Comparison of ENCODE assay signal across 9 mouse cellular contexts in the genomic region with DNA sequence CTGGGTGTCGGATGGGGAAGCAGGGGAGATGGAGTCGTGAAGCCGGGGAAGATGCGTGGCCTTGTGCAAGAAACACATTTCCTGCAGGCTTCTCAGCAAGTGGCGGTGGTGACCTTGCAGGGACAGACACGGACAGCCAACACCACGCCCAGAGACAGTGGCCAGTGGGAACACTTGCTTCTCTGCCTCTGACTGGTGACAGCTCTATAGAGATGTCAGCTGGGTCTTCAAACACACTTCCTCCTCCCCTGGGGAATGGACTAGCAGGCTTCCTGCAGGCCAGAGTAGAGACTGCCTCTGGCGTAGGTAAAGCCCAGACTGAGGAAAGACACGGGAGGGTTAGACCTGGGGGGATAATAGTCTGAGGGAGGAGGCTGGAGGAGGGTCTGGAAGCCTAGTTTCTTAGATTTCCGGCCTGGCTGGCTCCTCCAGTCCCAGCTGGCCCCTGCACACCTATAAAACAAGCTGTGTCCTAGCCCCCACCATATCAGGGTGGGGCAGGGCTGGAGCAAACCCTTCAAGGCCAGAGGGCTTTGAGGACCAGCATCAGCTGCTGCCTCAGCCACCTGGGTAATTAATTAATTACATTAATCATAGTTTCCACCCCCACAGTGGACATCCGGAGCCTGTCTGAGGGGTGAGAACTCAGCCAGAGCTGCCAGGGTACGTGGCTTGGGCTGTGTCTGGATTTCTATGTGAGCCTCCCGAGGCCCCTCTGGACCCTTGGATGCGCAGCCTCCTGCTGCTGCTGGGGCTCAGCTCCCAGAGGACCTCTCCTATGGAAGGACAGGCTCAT. TPM values are rescaled to one million over a fixed set of nuclear protein-coding genes. Genes with fewer than 3 reads are reported as not detected.
A peak's percentile ranks its signal among the peaks of the same experiment; 100 is the strongest.
DNase-seq lines count a peak whose midpoint lies in the region; ATAC-seq lines count a peak whose summit lies in the region.
"Had no signal": no experiment of that assay in that cellular context is flagged by ENCODE, and none has a peak within 500 bp of the region (broad histone marks: within the 10 kb centered on the region; RNA-seq: fewer than 3 reads in every experiment).

No protein-coding gene starts in this region.

- no peak for ATAC-seq in midbrain, embryonic 14.5 days (ENCODE audit: low FRiP score, low TSS enrichment)

- H3K9ac ChIP-seq in midbrain, embryonic 14.5 days (replicated peaks; ENCODE audit: low read length) = no peak overlapping the region; the same call in 1 of the 2 replicates
- H3K9ac ChIP-seq: liver, embryonic 13.5 days had no signal

- no peak overlapping the region for H3K27ac ChIP-seq in midbrain, embryonic 14.5 days (replicated peaks; ENCODE audit: low read depth, low read length)
- H3K27ac ChIP-seq: liver, embryonic 13.5 days had no signal

- peaks cover 24% of the 10 kb centered on the region for H3K4me1 ChIP-seq in midbrain, embryonic 14.5 days (ENCODE audit: control insufficient read depth, insufficient read depth, low read length)

- no peaks in the 10 kb centered on the region for H3K27me3 ChIP-seq in midbrain, embryonic 14.5 days (ENCODE audit: control insufficient read depth, insufficient read depth, low read length)
- H3K27me3 ChIP-seq: liver, embryonic 13.5 days had no signal

- H3K4me2 ChIP-seq in midbrain, embryonic 14.5 days (ENCODE audit: low read length) = no peak overlapping the region
- H3K4me2 ChIP-seq: liver, embryonic 13.5 days had no signal

- intact Hi-C loops in gastrocnemius, postnatal 36 days (cut with DNase I) = no loop called here

- 66% methylated on average over 14 of the region's 14 CpGs for WGBS in midbrain, embryonic 14.5 days

- peak; percentile 33 for DNase-seq in embryo, embryonic 10 days (ENCODE audit: low spot score)
- no peak for DNase-seq in embryo, embryonic 9.5 days (ENCODE audit: extremely low spot score)
- peak; percentile 83 to 88 for DNase-seq in heart, adult 9 months (ENCODE audit: low spot score in 2 of 2)
- peak; percentile 56 to 73 for DNase-seq in kidney, adult 8-10 months
- DNase-seq in midbrain, embryonic 14.5 days = peak; percentile 11
- DNase-seq in gastrocnemius, adult 18-20 months (ENCODE audit: low spot score) = no peak
- DNase-seq in layer of hippocampus, adult 8-10 months (ENCODE audit: low spot score in 2 of 2) = no peak
- DNase-seq in gastrocnemius, postnatal 36 days = no peak
- DNase-seq: liver, embryonic 13.5 days had no signal

- H3K36me3 ChIP-seq in midbrain, embryonic 14.5 days (ENCODE audit: control insufficient read depth, insufficient read depth, low read length) = peaks cover 12% of the 10 kb centered on the region

- no peaks in the 10 kb centered on the region for H3K9me3 ChIP-seq in midbrain, embryonic 14.5 days (ENCODE audit: control insufficient read depth, low read length)
- H3K9me3 ChIP-seq: liver, embryonic 13.5 days had no signal

- no peak overlapping the region for H3K4me3 ChIP-seq in midbrain, embryonic 14.5 days (replicated peaks; ENCODE audit: low read depth, low read length)
- H3K4me3 ChIP-seq: liver, embryonic 13.5 days had no signal

RNA-seq across cellular contexts. Expression of gene Nectin2, which starts 5.5 kb away (rescaled TPM):
- 41.1 and 46.1 TPM in 2 replicates for polyA plus RNA-seq in midbrain, embryonic 14.5 days (2014; fragmentation: Nextera tagmentation; extraction: Ambion mirVana)
- total RNA-seq in gastrocnemius, adult 18-20 months (2021) = 1 to 10 TPM in 1 of 2 experiments, under 1 TPM in 1; 0.64 to 2.0 TPM
- 1 to 10 TPM; 5.7 to 8.2 (median 7.0) TPM for total RNA-seq in layer of hippocampus, adult 8-10 months (2022)
- 1 to 10 TPM; 2.0 to 2.3 TPM for total RNA-seq in gastrocnemius, postnatal 36 days (2021)

RNA-seq across cellular contexts. Expression of gene Bcam, which starts 26.0 kb away (rescaled TPM):
- polyA plus RNA-seq in midbrain, embryonic 14.5 days (2014; fragmentation: Nextera tagmentation; extraction: Ambion mirVana) = 4.5 and 7.8 TPM in 2 replicates
- total RNA-seq in gastrocnemius, adult 18-20 months (2021) = 10 to 100 TPM; 17.4 to 28.5 TPM
- 10 to 100 TPM; 11.0 to 15.2 (median 13.2) TPM for total RNA-seq in layer of hippocampus, adult 8-10 months (2022)
- total RNA-seq in gastrocnemius, postnatal 36 days (2021) = 10 to 100 TPM; 22.0 to 22.6 TPM

RNA-seq across cellular contexts. Expression of gene Tomm40, which starts 29.6 kb away (rescaled TPM):
- polyA plus RNA-seq in midbrain, embryonic 14.5 days (2014; fragmentation: Nextera tagmentation; extraction: Ambion mirVana) = 120 and 121 TPM in 2 replicates
- 10 to 100 TPM; 40.8 to 44.0 TPM for total RNA-seq in gastrocnemius, adult 18-20 months (2021)
- total RNA-seq in layer of hippocampus, adult 8-10 months (2022) = 100 to 1,000 TPM; 104 to 112 (median 109) TPM
- 10 to 100 TPM; 36.8 to 47.6 TPM for total RNA-seq in gastrocnemius, postnatal 36 days (2021)

RNA-seq across cellular contexts. Expression of gene Apoe, which starts 45.8 kb away (rescaled TPM):
- 163 and 265 TPM in 2 replicates for polyA plus RNA-seq in midbrain, embryonic 14.5 days (2014; fragmentation: Nextera tagmentation; extraction: Ambion mirVana)
- total RNA-seq in gastrocnemius, adult 18-20 months (2021) = 10 to 100 TPM; 59.5 to 87.1 TPM
- 1,000 to 10,000 TPM; 1,861 to 4,366 (median 2,827) TPM for total RNA-seq in layer of hippocampus, adult 8-10 months (2022)
- 10 to 100 TPM; 49.0 to 51.4 TPM for total RNA-seq in gastrocnemius, postnatal 36 days (2021)

RNA-seq across cellular contexts. Expression of gene Cblc, which starts 51.8 kb away (rescaled TPM):
- not detected in 2 replicates for polyA plus RNA-seq in midbrain, embryonic 14.5 days (2014; fragmentation: Nextera tagmentation; extraction: Ambion mirVana)
- not detected for total RNA-seq in gastrocnemius, adult 18-20 months (2021)
- not detected for total RNA-seq in layer of hippocampus, adult 8-10 months (2022)
- not detected for total RNA-seq in gastrocnemius, postnatal 36 days (2021)

Comparison
In these comparisons a context has a peak if more than half of its experiments do, and no peak if none do; other contexts are left out.
1. DNase-seq: peak in embryo, embryonic 10 days (single experiment), heart, adult 9 months (2 of 2), kidney, adult 8-10 months (2 of 2) and midbrain, embryonic 14.5 days (single experiment); none in embryo, embryonic 9.5 days (single experiment), gastrocnemius, adult 18-20 months (single experiment), layer of hippocampus, adult 8-10 months (0 of 2) and gastrocnemius, postnatal 36 days (0 of 2).